Mouse (Mus musculus) forebrain, embryonic 12.5 days (tissue): ENCODE results near the gene Snrk. TPM values are rescaled to one million over a fixed set of nuclear protein-coding genes. Genes with fewer than 3 reads are reported as not detected.

Experiments used
- ATAC-seq: fragments of 200-750 bp; cut with Nextera tagmentation; 2 replicates; pipeline ENCODE4 v1.8.0; 2017; ENCODE audit warnings: moderate TSS enrichment; ENCODE audit not compliant: low FRiP score
- H3K27ac ChIP-seq: fragments of 300-500 bp; sonication (generic); 2 replicates; pipeline ENCODE4 v1.5.1; 2016; ENCODE audit warnings: mild to moderate bottlenecking
- H3K27me3 ChIP-seq: fragments of 300-500 bp; sonication (generic); 2 replicates; pipeline ENCODE4 v1.6.1; 2016; ENCODE audit warnings: mild to moderate bottlenecking
- H3K36me3 ChIP-seq: fragments of 300-500 bp; sonication (generic); replicated peaks from 2 replicates; pipeline ENCODE4 v1.6.1; 2016; ENCODE audit warnings: mild to moderate bottlenecking
- H3K4me1 ChIP-seq: fragments of 300-500 bp; sonication (generic); 2 replicates; pipeline ENCODE4 v1.6.1; 2016
- H3K4me2 ChIP-seq: fragments of 300-500 bp; sonication (generic); 2 replicates; pipeline ENCODE4 v1.6.1; 2016; ENCODE audit warnings: mild to moderate bottlenecking, moderate library complexity
- H3K4me3 ChIP-seq: fragments of 300-500 bp; sonication (generic); replicated peaks from 2 replicates; pipeline ENCODE4 v1.5.1; 2016; ENCODE audit warnings: mild to moderate bottlenecking
- H3K9ac ChIP-seq: fragments of 300-500 bp; sonication (generic); 2 replicates; pipeline ENCODE4 v1.6.1; 2016; ENCODE audit warnings: mild to moderate bottlenecking
- H3K9me3 ChIP-seq: fragments of 300-500 bp; sonication (generic); 2 replicates; pipeline ENCODE4 v1.6.1; 2016
- WGBS: fragments of 180-500 bp; shearing (Covaris S2); methylation state at CpG from one replicate; pipeline ENCODE4 v1.1.7; 2016; 5-methylcytosine and 5-hydroxymethylcytosine counted together
- polyA plus RNA-seq: library from polyadenylated mRNA; unstranded; fragments of >200 nt; fragmentation: Nextera tagmentation; extraction: Ambion mirVana; gene quantifications from 2 replicates; pipeline ENCODE4 v1.2.1, GENCODE M21; 2016

Snrk gene
- polyA plus RNA-seq, 1 experiment from 2014 or later: 51.1 TPM

DNA sequence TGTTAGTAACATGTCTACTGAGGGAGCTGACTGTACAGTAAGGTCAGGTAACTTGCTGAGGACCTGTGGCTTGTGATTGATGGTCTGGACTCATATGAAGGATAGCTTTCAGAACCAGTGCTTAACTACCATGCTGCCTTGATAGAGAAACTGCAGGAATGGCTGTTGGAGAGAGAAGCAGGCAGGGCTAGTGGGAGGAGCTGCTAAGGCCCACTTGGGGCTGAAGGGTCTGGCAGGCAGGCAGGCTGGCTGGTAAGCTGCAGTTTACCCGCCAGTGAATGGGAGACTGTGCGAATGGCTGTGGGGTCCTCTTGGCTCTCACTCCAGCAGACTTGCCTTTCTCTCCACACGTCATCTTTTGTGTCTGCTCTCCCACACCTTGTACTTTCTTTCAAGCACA is 13.6 kb downstream of the Snrk start:
- peaks cover 12% of the 10 kb centered on the region; the same call in 1 of the 2 replicates for H3K4me1 ChIP-seq
- no peak overlapping the region for H3K9ac ChIP-seq
- no peaks in the 10 kb centered on the region for H3K27me3 ChIP-seq
- H3K27ac ChIP-seq: no peak overlapping the region
- no peak overlapping the region for H3K4me3 ChIP-seq
- H3K36me3 ChIP-seq: peaks cover 3% of the 10 kb centered on the region
- H3K9me3 ChIP-seq: no peaks in the 10 kb centered on the region
- WGBS: 63% methylated on average over 3 of the region's 3 CpGs
- no peak for ATAC-seq
- H3K4me2 ChIP-seq: no peak overlapping the region

DNA sequence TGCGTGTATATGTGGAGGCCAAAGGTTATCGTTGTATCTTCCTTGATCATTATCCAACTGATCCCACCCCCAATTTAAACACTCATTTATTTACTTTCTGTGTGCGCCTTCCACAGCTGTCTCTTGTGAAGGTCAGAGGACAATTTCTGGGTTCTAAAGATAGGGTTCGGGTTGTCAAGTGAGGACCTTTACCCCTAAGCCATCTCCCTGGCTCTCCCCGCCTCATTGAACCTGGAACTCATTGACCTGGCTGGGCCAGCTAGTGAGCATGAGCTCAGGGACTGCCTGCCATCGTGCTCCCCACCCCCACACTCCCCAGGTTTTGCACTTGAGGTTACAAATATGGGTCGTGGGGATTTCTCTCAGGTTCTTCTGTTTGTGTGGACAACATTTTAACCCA is 15.1 kb downstream of the Snrk start:
- ATAC-seq: no peak
- no peaks in the 10 kb centered on the region for H3K9me3 ChIP-seq
- no peak overlapping the region for H3K9ac ChIP-seq
- H3K4me3 ChIP-seq: no peak overlapping the region
- WGBS: 86% methylated on average over 7 of the region's 7 CpGs
- no peak overlapping the region for H3K27ac ChIP-seq
- H3K4me2 ChIP-seq: no peak overlapping the region
- peaks cover 4% of the 10 kb centered on the region; the same call in 1 of the 2 replicates for H3K4me1 ChIP-seq
- H3K27me3 ChIP-seq: no peaks in the 10 kb centered on the region
- peaks cover 8% of the 10 kb centered on the region for H3K36me3 ChIP-seq

DNA sequence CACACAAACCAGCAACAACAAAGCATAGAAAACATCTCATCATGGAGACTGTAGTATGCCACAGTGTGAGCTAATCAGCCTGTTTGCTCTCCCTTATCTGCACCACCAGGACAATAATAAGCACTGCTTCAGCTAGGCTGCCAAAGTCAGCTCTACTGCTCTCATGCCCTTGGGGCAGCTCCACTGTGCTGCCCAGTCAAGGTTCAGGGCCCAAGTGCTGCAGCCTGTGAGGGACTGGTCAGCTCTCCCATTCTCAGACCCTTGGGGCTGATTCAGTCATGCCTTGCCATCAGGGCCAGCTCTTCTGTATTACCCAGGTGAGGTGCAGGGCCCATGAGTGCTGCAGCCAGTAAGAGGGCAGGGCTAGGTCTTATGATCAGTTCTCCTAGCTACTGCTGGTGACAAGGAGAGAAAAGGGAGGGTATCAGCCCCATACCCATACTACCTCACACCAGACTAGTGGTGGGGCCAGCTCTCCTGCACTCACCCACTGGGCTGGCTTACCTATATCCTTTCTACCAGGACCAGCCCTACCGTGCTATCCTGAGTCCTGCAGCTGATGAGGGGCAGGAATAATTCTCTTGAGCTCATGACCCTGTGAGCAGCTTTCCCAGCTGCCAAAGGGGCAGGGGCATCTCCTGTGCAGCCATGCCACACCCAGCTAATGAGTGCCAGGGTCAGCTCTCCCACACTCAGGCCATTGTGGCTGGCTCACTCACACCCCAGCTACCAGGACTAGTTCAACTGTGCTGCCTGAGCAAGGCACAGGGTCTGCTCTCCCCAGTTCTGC is 18.2 kb downstream of the Snrk start:
- peaks cover 2% of the 10 kb centered on the region; the same call in 1 of the 2 replicates for H3K4me1 ChIP-seq

DNA sequence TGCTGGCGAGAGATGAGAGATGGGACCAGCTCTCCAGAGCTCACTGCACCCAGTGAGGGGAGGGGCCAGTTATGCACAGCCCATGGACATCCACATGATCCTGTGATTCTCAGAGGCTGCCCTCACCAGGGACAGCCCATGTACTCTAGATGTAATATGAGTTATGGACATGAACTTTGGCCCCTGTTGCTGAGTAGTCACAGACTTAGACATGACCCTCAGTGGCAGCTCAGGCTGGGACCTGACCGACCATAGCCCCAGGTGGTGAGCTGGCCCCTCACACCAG is 18.8 kb downstream of the Snrk start:
- Histone ChIP-seq H3K27ac (no peak overlapping the region), H3K4me2 (no peak overlapping the region), H3K4me3 (no peak overlapping the region), H3K4me1 (no peaks in the 10 kb centered on the region; the same call in 1 of the 2 replicates), H3K9me3 (no peaks in the 10 kb centered on the region), H3K27me3 (no peaks in the 10 kb centered on the region), H3K9ac (no peak overlapping the region), H3K36me3 (peaks cover 13% of the 10 kb centered on the region)
- no peak for ATAC-seq
- WGBS: 95% methylated on average over 2 of the region's 2 CpGs

More for the DNA sequence above, 18.2 kb downstream of the Snrk start:
- H3K36me3 ChIP-seq: peaks cover 13% of the 10 kb centered on the region
- no peak overlapping the region for H3K9ac ChIP-seq
- no peaks in the 10 kb centered on the region for H3K27me3 ChIP-seq
- no peaks in the 10 kb centered on the region for H3K9me3 ChIP-seq
- H3K27ac ChIP-seq: no peak overlapping the region
- no peak for ATAC-seq
- no peak overlapping the region for H3K4me3 ChIP-seq
- H3K4me2 ChIP-seq: no peak overlapping the region
- 89% methylated on average over 1 of the region's 1 CpGs for WGBS

DNA sequence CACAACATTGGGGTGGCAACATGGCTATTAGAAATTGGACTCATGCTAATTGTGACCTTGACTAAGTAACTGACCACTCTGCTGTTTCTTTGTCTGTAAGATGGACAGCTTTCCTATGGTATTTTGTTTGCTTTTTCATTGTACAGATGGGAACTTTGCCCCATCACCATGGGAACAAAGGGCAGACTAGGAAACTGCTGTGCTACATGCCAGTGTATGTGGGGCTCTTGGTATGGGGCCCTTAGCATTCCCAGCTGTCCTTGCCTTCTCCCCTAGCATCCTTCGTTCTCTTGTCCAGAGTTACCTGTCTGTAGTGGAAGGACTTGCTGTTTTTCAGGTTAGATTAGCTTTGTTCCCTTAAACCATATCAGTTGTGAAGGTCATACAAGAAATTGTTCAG is 20.9 kb downstream of the Snrk start:
- Histone ChIP-seq H3K36me3 (peaks cover 13% of the 10 kb centered on the region), H3K27me3 (no peaks in the 10 kb centered on the region), H3K27ac (no peak overlapping the region), H3K4me3 (no peak overlapping the region), H3K9ac (no peak overlapping the region), H3K4me1 (peaks cover 4% of the 10 kb centered on the region), H3K4me2 (no peak overlapping the region), H3K9me3 (no peaks in the 10 kb centered on the region)
- no peak for ATAC-seq
- WGBS: 69% methylated on average over 1 of the region's 1 CpGs

DNA sequence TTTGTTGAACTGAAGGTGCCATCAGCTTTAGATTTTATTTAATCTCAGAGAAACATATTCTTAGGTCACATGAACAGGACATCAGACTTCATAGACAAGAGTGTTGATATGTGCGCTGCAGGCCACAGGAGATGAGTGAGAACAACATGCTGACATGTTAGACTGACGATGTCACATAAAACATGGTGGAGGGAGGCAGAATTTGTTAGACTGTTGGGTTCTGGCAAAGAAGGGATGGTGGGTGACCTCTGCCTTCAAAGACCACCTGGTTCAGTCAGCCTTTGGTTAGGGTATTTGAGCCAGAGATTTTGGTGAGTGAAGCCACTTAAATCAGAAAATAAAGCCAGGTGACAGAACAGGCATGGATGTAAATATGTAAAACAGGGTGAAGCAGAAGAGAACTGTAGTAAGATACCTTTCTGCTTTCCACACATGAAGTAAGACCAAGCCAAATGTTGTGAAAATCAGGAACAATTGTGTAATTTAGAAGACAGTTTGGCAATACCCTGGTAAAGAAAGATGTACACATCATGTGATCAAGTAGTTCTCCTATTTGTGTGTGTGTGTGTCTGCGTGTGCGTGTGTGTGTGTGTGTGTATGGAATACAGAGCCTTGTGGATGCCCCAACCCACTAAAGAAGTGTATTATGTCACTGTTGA is 21.4 kb downstream of the Snrk start:
- H3K4me2 ChIP-seq: no peak overlapping the region
- H3K4me3 ChIP-seq: no peak overlapping the region
- no peak overlapping the region for H3K9ac ChIP-seq
- ATAC-seq: no peak
- H3K4me1 ChIP-seq: peaks cover 8% of the 10 kb centered on the region
- no peaks in the 10 kb centered on the region for H3K9me3 ChIP-seq
- no peak overlapping the region for H3K27ac ChIP-seq
- no peaks in the 10 kb centered on the region for H3K27me3 ChIP-seq
- WGBS: 94% methylated on average over 4 of the region's 4 CpGs
- peaks cover 13% of the 10 kb centered on the region for H3K36me3 ChIP-seq

DNA sequence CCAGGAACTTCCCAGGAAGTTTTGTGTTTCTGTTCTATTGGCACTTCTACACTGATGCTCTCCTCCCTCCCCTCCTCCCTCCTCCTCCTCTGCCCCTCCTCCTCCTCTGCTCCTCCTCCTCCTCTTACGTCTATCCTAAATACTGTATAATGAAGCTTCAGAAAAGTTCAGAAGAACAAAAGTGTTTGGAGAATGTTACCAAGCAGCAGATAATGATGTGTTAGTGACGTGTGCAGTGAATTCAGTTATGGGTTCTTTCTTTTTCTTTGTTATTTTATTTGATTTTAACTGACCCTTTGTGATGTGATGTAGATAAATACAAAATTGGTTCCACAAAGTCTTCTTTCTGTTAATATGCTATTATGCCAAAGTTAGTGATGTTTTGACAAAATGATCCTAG is 22.2 kb downstream of the Snrk start:
- Histone ChIP-seq H3K4me2 (no peak overlapping the region), H3K9me3 (0 out of 2 replicates have a peak, but pooled peaks cover under 1% of the 10 kb centered on the region)
- 46% methylated on average over 2 of the region's 2 CpGs for WGBS

DNA sequence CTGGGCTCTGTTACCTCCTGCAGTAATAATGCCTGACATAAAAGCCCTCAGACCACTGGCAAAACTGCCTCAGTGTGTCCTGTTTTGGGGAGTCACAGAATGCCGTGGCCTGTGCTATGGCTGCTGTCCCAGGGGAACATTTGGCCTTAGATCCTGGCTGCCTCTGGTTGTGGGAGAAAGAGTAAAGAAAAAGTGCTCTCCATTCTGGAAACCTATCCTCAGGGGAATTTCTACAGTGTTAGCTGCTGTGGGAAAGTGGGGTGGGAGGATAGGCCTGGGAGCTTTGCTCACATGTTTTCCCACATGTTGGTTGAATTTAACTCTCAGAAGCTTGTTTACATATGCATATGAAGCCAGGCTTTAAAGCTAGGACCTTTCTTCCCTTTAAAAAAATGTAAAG is 26.2 kb downstream of the Snrk start:
- Histone ChIP-seq H3K4me2 (no peak overlapping the region), H3K36me3 (peaks cover 23% of the 10 kb centered on the region), H3K4me1 (peaks cover 18% of the 10 kb centered on the region), H3K9ac (no peak overlapping the region), H3K4me3 (no peak overlapping the region), H3K27me3 (no peaks in the 10 kb centered on the region), H3K27ac (no peak overlapping the region), H3K9me3 (0 out of 2 replicates have a peak, but pooled peaks cover 3% of the 10 kb centered on the region)
- 88% methylated on average over 1 of the region's 1 CpGs for WGBS
- no peak for ATAC-seq

More for the DNA sequence above, 22.2 kb downstream of the Snrk start:
- no peak for ATAC-seq
- Histone ChIP-seq H3K36me3 (peaks cover 19% of the 10 kb centered on the region), H3K4me3 (no peak overlapping the region), H3K27ac (no peak overlapping the region), H3K27me3 (no peaks in the 10 kb centered on the region), H3K9ac (no peak overlapping the region), H3K4me1 (peaks cover 8% of the 10 kb centered on the region)

DNA sequence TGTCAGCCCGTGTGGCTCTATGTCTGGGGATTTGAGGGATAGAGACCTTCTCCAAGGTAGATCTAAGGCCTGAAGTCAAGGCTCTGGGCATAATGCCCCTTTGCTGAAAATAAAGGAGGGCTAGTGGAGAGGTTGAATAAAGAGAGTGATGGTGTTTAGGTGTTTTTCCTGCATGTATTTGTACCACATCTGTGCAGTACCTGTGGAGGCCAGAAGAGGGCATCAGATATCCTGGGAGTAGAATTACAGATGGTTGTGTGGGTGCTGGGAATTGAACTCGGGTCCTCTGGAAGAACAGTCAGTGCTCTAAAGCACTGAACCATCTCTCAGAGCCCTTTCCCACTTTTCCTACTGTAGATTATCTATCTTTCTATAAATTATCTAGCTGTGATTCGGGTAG is 27.7 kb downstream of the Snrk start:
- Histone ChIP-seq H3K4me1 (peaks cover 18% of the 10 kb centered on the region), H3K4me2 (no peak overlapping the region), H3K9ac (no peak overlapping the region), H3K4me3 (no peak overlapping the region), H3K9me3 (0 out of 2 replicates have a peak, but pooled peaks cover 3% of the 10 kb centered on the region), H3K27me3 (no peaks in the 10 kb centered on the region), H3K36me3 (peaks cover 23% of the 10 kb centered on the region), H3K27ac (no peak overlapping the region)
- WGBS: 96% methylated on average over 3 of the region's 3 CpGs
- ATAC-seq: no peak

DNA sequence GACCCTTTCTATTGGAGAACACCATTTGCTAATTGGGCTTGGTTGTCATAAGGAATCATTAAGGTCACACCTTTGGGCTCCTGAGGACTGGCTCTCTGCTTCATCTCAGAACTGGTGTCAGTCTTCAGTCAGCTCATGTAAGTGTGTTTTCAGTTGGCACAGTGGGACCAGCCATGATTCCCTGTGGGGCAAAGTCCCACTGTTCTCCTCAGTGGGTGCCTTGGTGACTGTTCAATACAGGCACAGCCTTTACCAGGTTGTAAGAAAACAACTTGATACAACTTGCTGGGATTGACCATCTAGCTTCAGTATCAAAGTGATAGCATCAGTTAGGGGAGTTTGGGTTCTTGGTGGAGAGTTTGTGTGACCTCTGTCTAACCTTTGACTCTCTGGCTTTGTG is 28.6 kb downstream of the Snrk start:
- H3K4me3 ChIP-seq: no peak overlapping the region
- ATAC-seq: no peak
- no peak overlapping the region for H3K27ac ChIP-seq
- no peak overlapping the region for H3K9ac ChIP-seq
- H3K27me3 ChIP-seq: no peaks in the 10 kb centered on the region
- H3K4me1 ChIP-seq: peaks cover 18% of the 10 kb centered on the region
- 0 out of 2 replicates have a peak, but pooled peaks cover 3% of the 10 kb centered on the region for H3K9me3 ChIP-seq
- H3K36me3 ChIP-seq: peaks cover 23% of the 10 kb centered on the region
- no peak overlapping the region for H3K4me2 ChIP-seq

DNA sequence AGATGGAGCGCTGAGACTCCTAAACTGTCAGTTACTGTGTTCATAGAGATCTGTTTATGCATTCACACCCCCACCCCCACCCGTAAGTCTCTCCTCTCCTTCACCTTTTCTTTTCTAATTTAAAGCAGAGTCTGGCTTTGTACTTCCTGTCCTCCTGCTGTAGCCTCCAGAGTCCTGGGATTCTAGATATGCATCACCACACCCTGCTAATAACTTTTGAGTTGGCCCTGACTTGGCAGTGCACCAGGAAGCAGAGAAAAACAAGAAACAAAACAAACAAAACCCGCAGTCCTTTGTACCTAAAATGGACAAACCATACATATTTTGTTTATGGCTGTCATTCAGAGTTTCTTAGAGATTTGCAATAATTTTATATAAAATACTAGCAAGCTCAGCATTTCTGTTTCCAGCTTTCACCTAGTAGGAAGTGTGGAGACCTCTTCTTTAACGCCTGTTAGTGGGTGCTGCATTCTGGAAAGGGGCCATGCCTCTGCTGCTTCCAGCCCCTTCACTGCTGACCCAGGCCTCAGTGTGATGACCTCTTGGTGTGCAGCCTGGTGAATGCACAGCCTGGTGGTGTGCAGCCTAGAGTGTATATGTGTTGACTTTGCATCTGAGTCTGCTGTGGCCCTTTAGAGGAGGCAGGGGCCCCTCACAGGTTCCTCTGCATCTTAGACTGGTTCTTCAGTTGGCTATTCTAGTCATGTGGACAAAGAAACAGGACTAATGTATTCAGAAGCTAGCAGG is 29.2 kb downstream of the Snrk start:
- H3K9ac ChIP-seq: no peak overlapping the region
- WGBS: 84% methylated on average over 4 of the region's 4 CpGs
- H3K4me1 ChIP-seq: peaks cover 18% of the 10 kb centered on the region

DNA sequence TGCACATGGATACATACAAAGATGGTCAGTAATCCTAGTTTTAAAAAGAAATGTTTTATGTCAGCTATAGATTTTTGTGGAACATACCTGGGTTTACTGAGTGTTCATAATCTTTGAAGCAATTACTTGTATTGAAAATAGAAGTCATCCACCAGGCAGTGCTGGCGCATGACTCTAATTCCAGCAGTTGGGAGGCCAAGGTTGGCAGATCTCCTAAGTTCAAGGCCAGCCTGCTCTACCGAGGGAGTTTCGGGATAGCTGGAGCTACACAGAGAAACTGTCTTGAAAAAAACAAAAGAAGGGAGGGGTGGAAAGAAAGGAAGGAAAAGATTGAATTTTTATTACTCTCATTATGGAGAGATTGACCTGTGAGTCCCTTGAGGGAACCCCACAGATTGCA is 31.3 kb downstream of the Snrk start:
- ATAC-seq: no peak
- Histone ChIP-seq H3K4me1 (peaks cover 10% of the 10 kb centered on the region), H3K9ac (no peak overlapping the region), H3K4me3 (no peak overlapping the region), H3K36me3 (peaks cover 23% of the 10 kb centered on the region), H3K27me3 (no peaks in the 10 kb centered on the region), H3K9me3 (0 out of 2 replicates have a peak, but pooled peaks cover 3% of the 10 kb centered on the region), H3K4me2 (no peak overlapping the region), H3K27ac (no peak overlapping the region)
- WGBS: 95% methylated on average over 3 of the region's 3 CpGs

More for the DNA sequence above, 29.2 kb downstream of the Snrk start:
- H3K4me2 ChIP-seq: no peak overlapping the region
- no peak overlapping the region for H3K4me3 ChIP-seq
- H3K27ac ChIP-seq: no peak overlapping the region
- no peak for ATAC-seq
- H3K9me3 ChIP-seq: 0 out of 2 replicates have a peak, but pooled peaks cover 3% of the 10 kb centered on the region
- no peaks in the 10 kb centered on the region for H3K27me3 ChIP-seq
- H3K36me3 ChIP-seq: peaks cover 23% of the 10 kb centered on the region
